Mouse (Mus musculus) stomach, embryonic 16.5 days (tissue): ENCODE measurements around the gene Pmvk. TPM values are rescaled to one million over a fixed set of nuclear protein-coding genes. Genes with fewer than 3 reads are reported as not detected.

Experiments used
- ATAC-seq: fragments of 200-750 bp; cut with Nextera tagmentation; 2 replicates; pipeline ENCODE4 v1.8.0; 2017; ENCODE audit warnings: moderate number of reproducible peaks, moderate TSS enrichment; ENCODE audit not compliant: insufficient read depth, low FRiP score
- H3K27ac ChIP-seq: fragments of 300-500 bp; sonication (generic); 2 replicates; pipeline ENCODE4 v1.5.1; 2014; ENCODE audit warnings: low read length
- H3K27me3 ChIP-seq: fragments of 300-500 bp; sonication (generic); 2 replicates; pipeline ENCODE4 v1.6.1; 2014; ENCODE audit warnings: low read length, control low read depth, mixed read lengths; ENCODE audit not compliant: control insufficient read depth, insufficient read depth
- H3K36me3 ChIP-seq: fragments of 300-500 bp; sonication (generic); 2 replicates; pipeline ENCODE4 v1.6.1; 2014; ENCODE audit warnings: low read length; ENCODE audit not compliant: control insufficient read depth, insufficient read depth
- H3K4me1 ChIP-seq: fragments of 300-500 bp; sonication (generic); 2 replicates; pipeline ENCODE4 v1.6.1; 2014; ENCODE audit warnings: low read length, control low read depth, mixed read lengths; ENCODE audit not compliant: control insufficient read depth, insufficient read depth
- H3K4me2 ChIP-seq: fragments of 300-500 bp; sonication (generic); 2 replicates; pipeline ENCODE4 v1.6.1; 2014; ENCODE audit warnings: low read depth, low read length, mixed read lengths
- H3K4me3 ChIP-seq: fragments of 300-500 bp; sonication (generic); replicated peaks from 2 replicates; pipeline ENCODE4 v1.5.1; 2014; ENCODE audit warnings: mild to moderate bottlenecking, low read length
- H3K9ac ChIP-seq: fragments of 300-500 bp; sonication (generic); 2 replicates; pipeline ENCODE4 v1.6.1; 2014; ENCODE audit warnings: low read length
- H3K9me3 ChIP-seq: fragments of 300-500 bp; sonication (generic); replicated peaks from 2 replicates; pipeline ENCODE4 v1.6.1; 2016; ENCODE audit warnings: low read length, control low read depth; ENCODE audit not compliant: control insufficient read depth
- WGBS: fragments of 180-500 bp; shearing (Covaris S2); extraction: QIAGEN DNeasy Blood & Tissue Kit; methylation state at CpG from one replicate; pipeline ENCODE4 v1.1.7; 2014; 5-methylcytosine and 5-hydroxymethylcytosine counted together
- polyA plus RNA-seq: library from polyadenylated mRNA; unstranded; fragments of >200 nt; fragmentation: Nextera tagmentation; extraction: Ambion mirVana; gene quantifications from 2 replicates; pipeline ENCODE4 v1.2.1, GENCODE M21; 2015

The Pmvk gene
- polyA plus RNA-seq = 56.0 and 64.9 TPM in 2 replicates

DNA sequence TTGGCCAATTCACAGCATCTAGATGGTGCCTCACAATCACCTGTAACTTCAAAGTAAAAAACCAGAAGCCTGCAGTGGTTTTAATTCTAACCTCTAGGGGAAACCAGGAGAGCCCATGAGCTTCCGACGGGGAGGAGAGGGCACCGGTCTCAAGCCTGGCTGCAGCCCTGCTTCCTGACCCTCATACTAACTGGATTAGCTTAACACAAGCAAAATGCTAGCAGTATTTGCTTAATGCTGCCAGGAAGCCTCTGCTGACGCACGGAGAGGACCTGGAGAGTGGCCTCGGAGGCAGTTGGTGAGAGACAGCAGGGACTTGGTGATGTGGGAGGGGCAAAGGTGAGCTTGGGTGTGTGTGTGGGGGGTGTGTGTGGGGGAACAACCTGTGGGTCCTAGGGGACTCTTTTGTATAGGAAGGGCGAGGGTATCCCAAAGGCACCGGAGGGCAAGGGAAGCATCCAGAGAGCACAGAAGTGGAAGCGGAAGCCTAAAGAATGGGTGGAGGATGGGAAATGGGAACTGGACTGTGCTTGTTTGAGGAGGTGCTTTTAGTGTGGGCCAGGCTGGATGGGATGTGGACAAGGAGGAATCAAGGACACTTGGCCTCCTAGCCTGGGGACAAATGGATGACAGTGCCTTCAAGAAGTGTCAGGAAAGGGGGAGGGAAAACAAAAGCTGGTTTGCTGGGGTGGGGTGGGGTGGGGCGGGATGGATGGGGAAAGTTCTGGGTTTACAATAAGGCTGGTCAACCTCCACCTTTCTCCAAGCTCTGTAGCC is at the start of gene Pmvk:
Gene Pmvk (plus strand): TSS at position 141 of the 777 bp plus-strand sequence.
- ATAC-seq = no peak
- H3K27me3 ChIP-seq = no peaks in the 10 kb centered on the region
- H3K27ac ChIP-seq = no peak within 1 kb of the TSS
- H3K9me3 ChIP-seq = no peaks in the 10 kb centered on the region
- H3K4me2 ChIP-seq = no peak within 1 kb of the TSS; the same call in 1 of the 2 replicates
- peaks cover 10% of the 10 kb centered on the region; the same call in 1 of the 2 replicates for H3K4me1 ChIP-seq
- H3K4me3 ChIP-seq = no peak within 1 kb of the TSS
- peak within 1 kb of the TSS; percentile 22; the same call in 1 of the 2 replicates for H3K9ac ChIP-seq
- WGBS = 53% methylated on average over 10 of the region's 10 CpGs
- no peaks in the 10 kb centered on the region for H3K36me3 ChIP-seq

DNA sequence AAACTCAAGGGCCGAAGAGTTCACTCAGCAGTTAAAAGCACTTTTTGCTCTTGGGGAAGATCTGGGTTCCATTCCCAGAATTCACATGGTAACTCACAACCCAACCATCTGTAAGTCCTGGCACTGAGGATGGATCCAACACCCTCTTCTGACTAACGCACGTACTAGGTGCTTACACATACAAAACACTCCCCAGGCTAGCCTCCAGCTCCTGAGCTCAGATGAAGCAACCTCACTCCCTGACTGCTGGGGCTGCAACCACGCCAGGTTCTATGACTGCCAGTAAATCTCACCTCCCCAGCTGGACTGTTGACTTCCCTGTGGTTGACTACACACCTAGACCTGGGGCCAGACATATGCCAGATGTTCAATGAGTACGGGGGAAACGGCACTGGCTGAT is 47.5 kb upstream of the Pmvk start:
- no peak overlapping the region for H3K27ac ChIP-seq
- H3K36me3 ChIP-seq = peaks cover 8% of the 10 kb centered on the region; the same call in 1 of the 2 replicates
- ATAC-seq = no peak
- H3K4me1 ChIP-seq = peaks cover 3% of the 10 kb centered on the region; the same call in 1 of the 2 replicates
- no peaks in the 10 kb centered on the region for H3K27me3 ChIP-seq
- H3K9me3 ChIP-seq = no peaks in the 10 kb centered on the region
- H3K4me2 ChIP-seq = no peak overlapping the region
- H3K9ac ChIP-seq = no peak overlapping the region
- WGBS = 91% methylated on average over 6 of the region's 6 CpGs
- no peak overlapping the region for H3K4me3 ChIP-seq

DNA sequence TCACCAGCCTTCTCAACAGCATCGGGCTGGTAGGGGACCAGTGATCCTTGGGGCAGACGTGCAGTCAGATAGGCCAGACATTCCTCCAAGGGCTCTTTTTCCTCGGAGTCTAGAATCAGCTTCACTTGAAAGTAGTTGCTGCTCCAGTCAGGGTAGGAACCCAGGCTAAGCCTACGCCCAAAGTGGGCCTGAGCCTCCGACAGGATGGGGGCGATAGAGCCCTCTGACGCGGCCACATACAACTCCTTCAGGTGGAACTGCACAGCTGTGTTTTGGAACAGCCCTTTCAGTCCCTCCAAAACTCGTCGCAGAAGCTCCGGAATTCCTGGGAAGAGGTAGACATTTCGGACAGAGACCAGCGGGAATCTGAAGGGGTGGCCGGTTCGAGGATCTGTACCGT is 45.9 kb upstream of the Pmvk start:
- H3K27ac ChIP-seq = no peak overlapping the region
- H3K27me3 ChIP-seq = no peaks in the 10 kb centered on the region
- no peak overlapping the region for H3K9ac ChIP-seq
- peaks cover 8% of the 10 kb centered on the region; the same call in 1 of the 2 replicates for H3K36me3 ChIP-seq
- no peaks in the 10 kb centered on the region for H3K9me3 ChIP-seq
- WGBS = 62% methylated on average over 16 of the region's 16 CpGs
- H3K4me3 ChIP-seq = no peak overlapping the region
- H3K4me1 ChIP-seq = peaks cover 3% of the 10 kb centered on the region; the same call in 1 of the 2 replicates
- no peak overlapping the region for H3K4me2 ChIP-seq
- ATAC-seq = no peak

DNA sequence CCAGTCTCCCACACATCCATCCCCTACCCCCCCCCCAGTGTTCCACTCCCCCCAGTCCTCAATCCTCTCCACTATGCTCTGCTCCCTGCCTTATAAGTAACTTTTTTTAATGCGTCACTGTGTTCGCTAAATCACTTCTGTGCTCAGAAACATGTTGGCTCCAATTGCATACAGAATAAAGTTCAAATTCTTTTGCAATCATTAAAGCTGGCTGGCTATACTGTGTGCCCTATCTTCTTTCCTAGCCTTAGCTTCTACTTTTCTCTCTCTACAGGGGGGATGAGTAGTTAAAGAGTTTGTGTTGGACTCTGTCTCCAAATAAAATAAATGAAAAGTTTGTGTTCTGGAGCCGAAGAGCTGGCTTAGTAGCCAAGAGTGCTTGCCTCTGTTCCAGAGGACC is 44.6 kb upstream of the Pmvk start:
- peaks cover 16% of the 10 kb centered on the region for H3K36me3 ChIP-seq
- no peak overlapping the region for H3K4me2 ChIP-seq
- no peaks in the 10 kb centered on the region for H3K9me3 ChIP-seq
- no peak for ATAC-seq
- H3K9ac ChIP-seq = no peak overlapping the region
- H3K4me1 ChIP-seq = peaks cover 3% of the 10 kb centered on the region; the same call in 1 of the 2 replicates
- H3K27ac ChIP-seq = no peak overlapping the region
- 91% methylated on average over 3 of the region's 3 CpGs for WGBS
- H3K27me3 ChIP-seq = no peaks in the 10 kb centered on the region
- no peak overlapping the region for H3K4me3 ChIP-seq

DNA sequence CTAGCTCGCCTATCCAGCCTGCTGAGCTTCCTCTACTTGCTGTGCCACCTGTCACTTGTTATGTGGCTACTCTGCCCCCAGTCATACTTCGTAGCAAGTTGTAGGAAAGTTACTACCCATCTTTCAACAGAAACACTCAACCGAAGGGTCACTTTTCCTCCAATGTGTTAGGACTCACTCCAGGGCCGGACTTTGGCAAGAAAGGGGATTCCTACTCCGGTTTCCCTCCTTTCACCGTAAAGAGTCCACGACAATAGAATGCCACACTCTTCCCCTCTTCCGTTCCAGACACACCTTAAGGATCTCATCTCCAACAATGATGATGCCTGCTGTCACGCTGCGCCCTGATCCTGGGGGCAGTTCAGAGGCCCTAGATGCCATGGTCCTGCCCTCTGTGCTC is 43.5 kb upstream of the Pmvk start:
- WGBS = 77% methylated on average over 10 of the region's 10 CpGs
- Histone ChIP-seq H3K4me2 (peak overlapping the region; percentile 65), H3K27me3 (no peaks in the 10 kb centered on the region), H3K9ac (peak overlapping the region; percentile 68), H3K4me3 (peak overlapping the region; percentile 61), H3K36me3 (peaks cover 22% of the 10 kb centered on the region), H3K4me1 (peaks cover 3% of the 10 kb centered on the region; the same call in 1 of the 2 replicates), H3K9me3 (no peaks in the 10 kb centered on the region), H3K27ac (no peak overlapping the region)
- no peak for ATAC-seq

DNA sequence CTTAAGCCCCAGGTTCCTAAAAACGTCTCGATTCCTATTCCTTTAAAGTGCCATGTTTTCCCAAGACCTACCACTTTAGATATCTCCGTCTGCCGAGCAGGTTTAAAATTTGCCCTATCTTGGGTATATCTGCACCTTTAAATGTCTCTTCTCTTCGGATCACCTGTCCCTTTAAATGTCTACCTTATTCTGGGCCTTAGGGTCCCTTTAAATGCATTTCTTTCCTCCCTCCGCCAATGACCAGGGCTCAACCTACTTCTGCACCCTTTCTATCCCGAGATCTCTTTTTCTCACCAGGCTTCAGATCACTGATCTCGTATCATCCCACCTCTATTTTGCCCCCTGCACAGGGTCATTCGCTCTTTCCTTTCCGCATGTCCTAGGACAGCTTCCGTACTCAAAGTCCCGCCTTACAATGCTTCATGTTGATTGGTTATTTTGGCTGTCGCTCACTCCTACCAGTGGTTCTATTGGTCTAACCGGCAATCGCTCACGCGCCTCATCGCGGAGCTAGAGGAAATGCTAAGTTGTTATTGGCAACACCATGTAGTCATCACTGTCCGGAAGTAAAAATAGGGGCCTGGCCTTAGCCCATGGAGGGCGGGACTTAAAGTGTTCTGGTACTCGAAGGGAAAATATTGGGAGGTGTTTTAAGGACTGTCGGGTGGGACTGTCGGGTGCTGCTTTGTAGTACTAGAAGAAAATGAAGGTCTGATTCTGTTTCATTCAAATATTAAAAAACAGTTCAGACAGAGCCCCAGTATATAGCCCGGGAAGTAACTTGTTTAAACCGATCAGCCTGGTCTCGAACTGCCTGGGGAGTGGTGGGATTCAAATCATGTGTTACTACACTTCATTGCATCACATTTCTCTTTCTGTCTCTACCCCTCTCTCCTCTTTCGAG is 42.6 kb upstream of the Pmvk start, which contains the start of gene Flad1:
Gene Flad1 (minus strand): TSS at position 381 of the 904 bp plus-strand sequence.
- WGBS = 6% methylated on average over 28 of the region's 28 CpGs
- peak within 1 kb of the TSS; percentile 11; the same call in 1 of the 2 replicates for H3K27ac ChIP-seq

DNA sequence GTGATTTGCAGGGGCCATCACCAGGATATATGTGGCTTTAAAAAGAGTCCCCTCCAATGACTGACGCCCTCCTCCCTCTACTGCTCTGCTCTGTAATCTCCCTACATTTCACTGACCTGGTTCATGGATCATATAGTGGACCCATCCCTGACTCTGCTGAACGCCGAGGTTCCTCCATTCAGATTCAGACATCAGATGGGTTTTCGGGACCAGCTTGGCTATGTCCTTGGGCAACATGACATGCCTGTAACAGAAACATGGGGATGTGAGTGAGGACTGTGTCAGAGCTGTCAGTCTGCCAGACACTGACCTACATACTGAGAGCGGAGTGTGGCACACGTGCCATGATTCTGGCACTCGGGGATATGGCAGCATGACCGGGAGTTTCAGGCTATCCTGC is 38.2 kb upstream of the Pmvk start:
- Histone ChIP-seq H3K4me1 (peaks cover 21% of the 10 kb centered on the region), H3K4me2 (no peak overlapping the region), H3K9ac (no peak overlapping the region), H3K27ac (no peak overlapping the region), H3K36me3 (peaks cover 18% of the 10 kb centered on the region), H3K27me3 (no peaks in the 10 kb centered on the region), H3K4me3 (no peak overlapping the region), H3K9me3 (no peaks in the 10 kb centered on the region)
- 92% methylated on average over 8 of the region's 8 CpGs for WGBS
- no peak for ATAC-seq

More for the DNA sequence above, 42.6 kb upstream of the Pmvk start, which contains the start of gene Flad1:
- Histone ChIP-seq H3K4me2 (peak within 1 kb of the TSS; percentile 65), H3K27me3 (no peaks in the 10 kb centered on the region), H3K4me1 (peaks cover 7% of the 10 kb centered on the region), H3K36me3 (peaks cover 25% of the 10 kb centered on the region), H3K9me3 (no peaks in the 10 kb centered on the region), H3K4me3 (peak within 1 kb of the TSS; percentile 61), H3K9ac (peak within 1 kb of the TSS; percentile 68)
- ATAC-seq = peak; percentile 99

DNA sequence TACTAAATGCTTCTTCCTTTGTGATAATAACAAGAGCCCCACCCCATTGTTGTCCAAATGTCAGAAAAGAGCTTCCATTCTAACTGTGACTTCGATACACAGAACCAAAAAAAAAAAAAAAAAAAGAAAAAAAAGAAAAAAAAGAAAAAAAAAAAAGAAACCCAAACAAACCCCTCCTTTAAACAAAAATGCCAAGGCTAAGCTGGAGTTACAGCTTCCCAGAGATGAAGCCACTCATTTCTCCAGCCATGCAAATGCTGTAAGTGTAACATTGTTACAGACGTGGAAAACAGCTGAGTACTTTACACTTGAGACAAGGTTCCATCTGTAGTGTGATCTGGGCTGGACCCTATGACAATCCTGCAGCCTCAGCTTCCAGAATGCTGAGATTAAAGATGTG is 37.2 kb upstream of the Pmvk start:
- Histone ChIP-seq H3K36me3 (peaks cover 18% of the 10 kb centered on the region), H3K9ac (peak overlapping the region; percentile 74), H3K4me2 (peak overlapping the region; percentile 78), H3K4me1 (peaks cover 25% of the 10 kb centered on the region), H3K9me3 (no peaks in the 10 kb centered on the region), H3K4me3 (peak overlapping the region; percentile 70), H3K27ac (peak overlapping the region; percentile 99), H3K27me3 (no peaks in the 10 kb centered on the region)
- 17% methylated on average over 2 of the region's 2 CpGs for WGBS
- ATAC-seq = no peak
